Mouse (Mus musculus) cerebellum, adult 11-12 months (tissue): ENCODE results near the gene Ptx4.

Source experiments
- DNase-seq: peaks from one replicate; pipeline ENCODE4 v3.0.0; 2022

Ptx4 gene

GRCm38 (mm10) chr17:25120406-25120805 lies at the start of gene Ptx4:
TSS of gene Ptx4 (plus strand) at chr17:25120760.
- no peak for DNase-seq

- peak; percentile 57 for DNase-seq
Observed at GRCm38 (mm10) chr17:25076906-25077305, 43.7 kb upstream of the Ptx4 start.

- DNase-seq, result peak; percentile 62
Observed at GRCm38 (mm10) chr17:25077771-25078372, 42.7 kb upstream of the Ptx4 start.

- DNase-seq, result no peak
Observed at GRCm38 (mm10) chr17:25080210-25080609, 40.4 kb upstream of the Ptx4 start.

- no peak for DNase-seq
Observed at GRCm38 (mm10) chr17:25080960-25081381, 39.6 kb upstream of the Ptx4 start.

- DNase-seq, result no peak
Observed at GRCm38 (mm10) chr17:25082081-25082847, 38.3 kb upstream of the Ptx4 start.

GRCm38 (mm10) chr17:25082887-25083286 lies 37.7 kb upstream of the Ptx4 start:
- no peak for DNase-seq

GRCm38 (mm10) chr17:25083444-25083931 lies 37.1 kb upstream of the Ptx4 start, which contains the start of gene Tmem204:
TSS of gene Tmem204 (minus strand) at chr17:25083591.
- DNase-seq, result no peak

GRCm38 (mm10) chr17:25084835-25085385 lies 35.6 kb upstream of the Ptx4 start:
- no peak for DNase-seq

- no peak for DNase-seq
Observed at GRCm38 (mm10) chr17:25086724-25087123, 33.8 kb upstream of the Ptx4 start.

GRCm38 (mm10) chr17:25089158-25089557 lies 31.4 kb upstream of the Ptx4 start:
- DNase-seq, result no peak

- no peak for DNase-seq
Observed at GRCm38 (mm10) chr17:25090450-25090849, 30.1 kb upstream of the Ptx4 start.

GRCm38 (mm10) chr17:25096221-25096620 lies 24.3 kb upstream of the Ptx4 start:
- DNase-seq, result peak; percentile 68

GRCm38 (mm10) chr17:25100052-25100451 lies 20.5 kb upstream of the Ptx4 start:
- no peak for DNase-seq

- DNase-seq, result no peak
Observed at GRCm38 (mm10) chr17:25101338-25101737, 19.2 kb upstream of the Ptx4 start.

- DNase-seq, result no peak
Observed at GRCm38 (mm10) chr17:25107786-25108185, 12.8 kb upstream of the Ptx4 start.

GRCm38 (mm10) chr17:25109578-25109977 lies 11.0 kb upstream of the Ptx4 start:
- no peak for DNase-seq

GRCm38 (mm10) chr17:25110590-25110989 lies 10.0 kb upstream of the Ptx4 start:
- no peak for DNase-seq

GRCm38 (mm10) chr17:25111220-25111619 lies 9.3 kb upstream of the Ptx4 start:
- no peak for DNase-seq

- DNase-seq, result peak; percentile 84
Observed at GRCm38 (mm10) chr17:25111739-25112422, 8.7 kb upstream of the Ptx4 start.

- no peak for DNase-seq
Observed at GRCm38 (mm10) chr17:25112423-25112810, 8.1 kb upstream of the Ptx4 start.

- no peak for DNase-seq
Observed at GRCm38 (mm10) chr17:25114908-25115645, 5.5 kb upstream of the Ptx4 start.
